Mouse (Mus musculus): Measurements from ENCODE around the gene Cnn1. TPM values are rescaled to one million over a fixed set of nuclear protein-coding genes. Genes with fewer than 3 reads are reported as not detected.

Cnn1 gene
- total RNA-seq, 2 experiments from 2014 or later, result not detected

DNA sequence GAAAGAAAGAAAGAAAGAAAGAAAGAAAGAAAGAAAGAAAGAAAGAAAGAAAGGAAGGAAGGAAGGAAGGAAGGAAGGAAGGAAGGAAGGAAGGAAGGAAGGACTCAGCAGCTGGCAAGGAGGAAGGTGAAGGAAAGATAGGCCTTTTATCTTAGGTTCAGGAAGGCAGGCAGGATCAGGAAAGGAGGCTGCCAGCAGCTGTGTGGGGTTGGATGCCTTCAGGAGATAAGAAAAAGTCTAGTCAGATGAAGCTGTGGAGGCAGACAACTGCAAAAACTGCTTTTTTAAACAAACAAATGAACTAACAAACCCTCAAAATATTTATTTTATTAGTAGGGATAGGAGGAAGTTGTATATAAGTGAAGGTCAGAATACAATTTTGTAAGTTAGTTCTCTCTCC lies 22.5 kb downstream of the Cnn1 start:
- peak; percentile 70 for ATAC-seq (replicated peaks; ENCODE audit: low FRiP score, poor library complexity, severe bottlenecking)

DNA sequence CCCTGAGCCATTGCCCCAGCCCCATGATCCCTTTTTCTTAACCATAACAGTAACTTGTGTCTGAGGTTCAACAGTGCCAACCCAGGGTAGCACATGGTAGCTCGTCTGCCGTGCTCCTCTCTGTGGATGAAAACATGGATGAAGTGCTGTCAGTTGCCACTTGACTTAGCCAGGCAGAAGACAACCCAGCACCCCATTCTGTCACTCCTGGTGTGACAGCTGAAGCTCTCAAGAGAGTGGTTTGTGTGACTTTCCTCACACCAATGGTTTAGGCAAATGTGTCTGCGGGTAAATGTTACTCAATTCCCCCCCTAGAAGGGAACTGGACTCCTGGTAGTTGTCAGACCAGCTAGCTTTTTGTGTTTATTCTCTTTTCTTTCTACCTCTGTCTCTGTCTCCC lies 23.0 kb downstream of the Cnn1 start:
- ATAC-seq (replicated peaks; ENCODE audit: low FRiP score, poor library complexity, severe bottlenecking), result no peak

DNA sequence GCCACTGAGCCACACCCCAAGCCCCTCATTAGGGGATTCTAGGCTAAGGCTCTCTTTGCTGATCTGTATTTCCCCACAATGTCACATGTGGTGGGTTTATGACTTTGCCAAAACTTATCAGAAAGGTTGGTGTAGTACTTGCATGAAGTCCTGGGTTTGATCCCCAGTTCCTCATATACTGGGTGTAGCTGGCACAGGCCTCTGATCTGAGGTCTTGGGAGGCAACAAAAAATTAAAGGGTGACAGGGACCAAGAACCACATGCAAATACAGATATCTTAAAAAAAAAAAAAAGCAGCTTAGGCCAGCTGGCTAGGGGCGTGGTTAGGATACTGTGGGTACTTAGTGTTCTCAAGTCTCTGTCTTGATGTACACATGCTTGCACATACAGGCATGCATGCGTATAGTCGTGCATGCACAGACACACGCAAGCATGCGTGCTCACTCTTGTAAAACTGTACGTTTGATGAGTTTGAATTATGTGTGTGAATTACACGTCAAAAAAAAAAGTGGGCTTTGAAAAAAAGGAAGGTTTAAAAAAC lies 24.1 kb downstream of the Cnn1 start:
- peak; percentile 68 for ATAC-seq (replicated peaks; ENCODE audit: low FRiP score, poor library complexity, severe bottlenecking)

DNA sequence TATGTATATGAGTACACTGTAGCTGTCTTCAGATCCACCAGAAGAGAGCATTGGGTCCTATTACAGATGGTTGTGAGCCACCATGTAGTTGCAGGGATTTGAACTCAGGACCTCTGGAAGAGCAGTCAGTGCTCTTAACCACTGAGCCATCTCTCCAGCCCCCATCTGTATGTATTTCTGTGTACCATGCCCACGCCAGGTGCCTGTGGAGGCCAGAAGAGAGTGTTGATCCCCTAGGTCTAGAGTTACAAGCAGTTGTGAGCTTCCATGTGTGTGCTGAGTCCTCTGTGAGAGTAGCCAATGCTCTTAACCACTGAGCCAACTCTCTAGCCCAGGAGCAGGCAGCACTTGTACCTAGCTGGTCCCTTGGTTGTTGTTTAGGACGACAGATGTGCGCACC lies 25.2 kb downstream of the Cnn1 start:
- ATAC-seq (replicated peaks; ENCODE audit: low FRiP score, poor library complexity, severe bottlenecking), result no peak

DNA sequence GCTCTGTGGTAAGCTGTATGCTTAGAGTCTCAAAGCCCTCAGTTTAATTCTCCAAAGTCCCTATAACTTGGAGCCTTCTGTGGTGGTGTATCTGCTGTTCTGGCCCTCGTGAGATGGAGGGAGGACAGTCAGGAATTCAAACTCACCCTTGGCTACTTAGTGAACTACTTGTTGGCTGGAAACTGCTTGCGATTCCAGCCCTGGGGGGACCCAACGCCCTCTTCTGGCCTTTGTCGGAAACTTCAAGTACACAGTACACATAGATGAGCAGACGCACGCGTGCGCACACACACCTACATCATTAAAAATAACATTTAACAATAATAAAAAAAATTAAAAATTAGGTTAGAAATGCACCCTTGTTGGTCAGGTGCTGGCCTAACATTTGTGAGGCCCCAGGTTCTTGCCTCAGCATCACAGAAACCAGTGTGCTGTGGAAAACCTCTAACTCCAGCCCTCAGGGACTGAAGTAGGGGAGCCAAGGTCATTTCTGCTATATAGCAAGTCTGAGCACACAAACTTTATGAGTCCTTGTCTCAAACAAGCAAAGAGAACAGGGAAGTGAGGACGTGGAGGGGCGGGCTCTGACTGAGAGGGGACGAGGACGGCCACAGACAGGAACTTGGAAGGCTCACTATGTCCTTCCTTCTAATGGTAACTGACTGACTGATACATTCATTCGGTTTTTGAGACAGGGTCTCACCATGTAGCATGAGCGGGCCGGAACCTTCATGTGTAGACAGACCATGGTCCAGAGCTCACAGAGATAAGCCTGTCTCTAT lies 26.4 kb downstream of the Cnn1 start:
- ATAC-seq (replicated peaks; ENCODE audit: low FRiP score, poor library complexity, severe bottlenecking), result no peak

DNA sequence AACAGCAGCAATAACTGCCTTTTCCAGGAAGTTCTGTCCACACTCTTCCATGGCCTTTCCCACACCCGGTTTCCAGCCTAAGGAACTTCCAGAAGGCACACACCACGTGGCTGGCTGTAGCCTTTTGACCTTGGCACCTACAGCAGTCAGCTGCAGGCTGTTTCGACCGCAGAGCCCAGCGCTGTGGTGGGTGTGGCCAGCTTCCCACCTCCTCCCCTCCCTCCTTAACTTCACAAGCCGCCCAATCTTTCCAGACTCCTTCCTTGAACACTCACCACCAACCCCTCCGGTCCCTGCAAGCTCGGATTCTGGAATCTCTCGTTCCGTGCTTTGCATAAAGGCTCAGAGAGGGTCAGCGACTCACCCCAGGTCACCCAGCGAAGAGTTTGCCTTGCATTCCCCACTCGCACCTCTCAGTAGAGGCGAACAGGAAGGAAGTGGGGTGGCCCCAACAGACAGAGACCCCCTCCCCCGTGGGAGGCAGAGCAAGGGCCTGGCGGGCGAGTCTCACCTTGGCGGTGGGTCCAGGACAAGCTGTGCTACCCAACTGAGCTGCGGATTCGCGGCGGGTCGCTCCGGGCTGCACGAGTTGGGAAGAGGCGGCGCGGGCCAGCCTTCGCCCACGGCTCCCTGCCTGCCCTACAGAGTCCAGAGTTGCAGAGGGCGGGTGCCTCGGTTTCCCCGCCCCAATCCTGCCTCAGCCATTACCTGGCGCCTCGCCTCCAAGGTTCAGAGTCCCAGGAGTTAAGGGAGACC lies 32.4 kb downstream of the Cnn1 start:
- ATAC-seq (replicated peaks; ENCODE audit: low FRiP score, poor library complexity, severe bottlenecking), result peak; percentile 63

DNA sequence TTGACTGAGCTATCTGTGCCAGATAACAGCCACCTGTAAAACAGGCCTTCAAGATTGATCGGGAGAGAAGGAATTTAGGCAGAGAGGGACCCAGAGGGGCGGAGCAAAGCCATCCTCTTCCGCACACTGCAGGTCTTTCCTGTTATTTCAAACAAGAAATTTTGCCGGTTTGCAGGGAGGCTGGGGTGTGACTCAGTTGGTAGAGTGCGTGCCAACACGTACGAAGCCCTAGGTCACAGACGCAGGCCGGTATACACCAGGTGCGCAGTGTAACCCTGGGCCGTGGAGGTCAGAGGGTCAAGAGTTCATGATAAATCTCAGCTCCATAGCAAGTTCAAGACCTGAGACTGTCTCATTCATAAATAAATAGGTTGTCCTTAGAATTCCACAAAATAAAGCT lies 33.2 kb downstream of the Cnn1 start:
- ATAC-seq (replicated peaks; ENCODE audit: low FRiP score, poor library complexity, severe bottlenecking), result no peak

DNA sequence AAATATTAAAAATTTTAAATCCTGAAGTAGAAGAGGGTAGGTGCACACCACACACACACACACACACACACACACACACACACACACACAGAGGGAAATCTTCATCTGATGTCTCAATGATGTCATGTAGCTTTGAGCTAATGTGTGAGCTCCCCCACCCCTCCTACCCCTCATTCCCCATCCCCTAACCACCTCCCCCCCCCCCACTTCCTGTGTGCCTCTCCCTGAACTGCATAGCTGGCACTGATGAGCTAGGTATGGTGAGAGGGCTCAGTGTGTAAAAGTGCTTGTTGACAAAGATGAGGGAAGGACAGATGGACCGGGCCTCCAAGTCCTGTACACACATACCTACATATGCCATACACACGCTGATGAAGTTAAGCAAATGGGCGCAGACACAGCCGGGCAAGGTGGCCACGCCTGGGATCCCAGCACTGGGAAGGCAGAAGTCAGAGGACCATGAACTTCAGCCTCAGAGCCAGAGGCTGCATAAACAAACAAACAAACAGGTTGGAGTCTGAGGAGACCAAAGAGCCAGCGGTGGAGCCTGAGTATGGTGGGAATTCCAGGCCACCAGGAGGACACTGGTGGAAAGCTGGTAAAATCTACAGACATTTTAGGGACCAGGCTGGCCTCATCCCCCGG lies 35.4 kb downstream of the Cnn1 start:
- no peak for ATAC-seq (replicated peaks; ENCODE audit: low FRiP score, poor library complexity, severe bottlenecking)

DNA sequence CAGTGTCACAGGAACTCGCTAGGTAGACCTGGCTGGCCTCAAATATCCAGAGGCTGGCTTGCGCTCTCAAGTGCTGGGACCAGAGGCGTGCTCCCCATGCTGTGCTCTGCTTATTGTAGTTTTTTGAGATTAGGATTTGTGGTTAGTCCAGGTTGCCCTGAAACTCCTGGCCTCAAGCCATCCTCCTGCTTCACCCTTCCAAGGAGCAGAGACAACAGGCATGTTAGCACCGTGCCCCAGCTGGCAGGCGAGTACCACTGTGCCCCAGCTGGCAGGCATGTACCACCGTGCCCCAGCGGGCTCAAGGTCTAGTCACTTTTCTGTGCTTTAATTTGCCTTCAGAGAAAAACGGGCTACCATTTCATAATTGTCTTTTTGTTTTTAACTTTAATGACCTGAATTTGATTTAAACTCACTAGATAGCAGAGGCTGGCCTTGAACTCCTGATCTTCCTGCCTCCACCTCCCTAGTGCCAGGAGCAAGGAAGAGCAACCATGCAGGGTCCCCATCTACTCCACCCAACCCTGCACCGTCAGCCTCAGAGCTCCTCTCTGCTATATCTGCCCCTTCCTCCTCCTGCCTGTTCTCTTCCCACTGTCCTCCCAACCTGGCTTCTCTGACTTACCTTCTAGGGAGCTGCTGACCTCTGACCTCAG lies 36.1 kb downstream of the Cnn1 start:
- ATAC-seq (replicated peaks; ENCODE audit: low FRiP score, poor library complexity, severe bottlenecking), result peak; percentile 13

DNA sequence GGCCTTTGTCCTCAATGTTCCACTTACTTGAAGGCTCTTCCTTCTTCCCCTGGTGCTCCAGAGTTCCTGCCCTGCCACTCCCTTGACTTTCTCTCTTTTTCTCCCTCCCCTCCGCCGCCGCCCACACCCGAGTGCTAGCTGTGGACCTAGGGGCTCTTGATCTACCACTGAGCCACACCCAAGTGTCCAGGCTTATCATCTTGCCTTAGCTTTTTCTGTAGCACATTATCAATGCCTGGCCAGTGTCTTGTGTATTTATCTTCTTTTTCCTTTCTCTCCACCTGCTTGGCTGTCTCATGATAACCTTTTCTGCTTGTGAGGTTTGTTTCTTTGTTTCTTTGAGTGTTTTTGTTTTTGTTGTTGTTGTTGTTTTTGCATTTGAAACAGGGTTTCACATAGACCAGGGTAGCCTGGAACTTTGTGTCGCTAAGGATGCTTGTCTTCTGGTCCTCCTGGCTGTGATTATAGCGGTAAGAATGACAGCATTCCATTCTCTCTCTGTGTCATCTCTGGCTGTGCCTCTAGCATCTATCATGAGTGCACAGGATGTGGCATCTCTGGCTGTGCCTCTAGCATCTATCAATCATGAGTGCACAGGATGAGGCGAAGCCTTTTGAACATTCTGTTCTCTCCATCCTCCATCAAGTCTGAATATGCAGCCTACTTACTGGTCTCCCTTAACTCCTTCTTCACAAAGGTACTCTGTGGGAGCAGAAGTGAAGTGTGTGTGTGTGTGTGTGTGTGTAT lies 36.8 kb downstream of the Cnn1 start, which contains the start of gene Acp5:
TSS of gene Acp5 (minus strand) at position 68 of the 747 bp plus-strand sequence.
- peak; percentile 78 for ATAC-seq (replicated peaks; ENCODE audit: low FRiP score, poor library complexity, severe bottlenecking)

DNA sequence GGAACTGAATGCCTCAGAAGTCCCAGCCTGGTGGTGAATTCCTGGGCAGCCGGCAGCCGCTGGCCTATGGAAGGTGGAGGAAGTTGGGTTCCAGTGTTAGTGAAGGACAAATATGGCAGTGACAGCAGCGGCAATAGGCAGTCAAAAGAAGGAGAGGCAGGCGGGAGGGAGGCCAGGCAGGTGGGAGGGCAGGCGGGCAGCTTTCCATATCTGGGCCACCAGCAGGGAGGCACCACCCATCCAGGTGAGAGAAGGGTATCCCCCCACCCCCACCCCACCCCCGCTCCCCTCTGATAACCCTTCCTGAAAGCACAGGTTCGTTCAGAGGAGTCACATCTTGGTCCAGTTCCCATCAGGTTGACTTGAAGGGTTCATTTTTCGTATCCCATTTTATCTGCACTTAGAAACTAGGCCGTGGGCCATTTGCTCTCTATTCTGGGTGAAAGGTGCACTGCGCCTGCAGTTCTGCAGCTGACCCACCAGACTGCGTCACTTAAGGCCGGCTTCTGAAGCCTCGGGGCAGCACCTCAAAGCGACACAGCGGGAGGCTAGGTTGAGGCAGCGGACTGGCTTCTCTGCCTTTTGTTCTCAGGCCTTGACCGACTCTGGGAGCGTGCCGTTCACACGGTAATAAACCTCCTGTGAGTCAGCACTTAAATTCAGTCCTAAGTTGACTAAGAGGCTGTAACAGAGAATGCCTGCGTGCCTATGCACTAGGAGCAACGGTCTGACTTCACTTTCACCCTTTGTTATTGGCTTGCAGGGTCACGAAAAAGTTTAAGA lies 37.9 kb downstream of the Cnn1 start:
- no peak for ATAC-seq (replicated peaks; ENCODE audit: low FRiP score, poor library complexity, severe bottlenecking)

DNA sequence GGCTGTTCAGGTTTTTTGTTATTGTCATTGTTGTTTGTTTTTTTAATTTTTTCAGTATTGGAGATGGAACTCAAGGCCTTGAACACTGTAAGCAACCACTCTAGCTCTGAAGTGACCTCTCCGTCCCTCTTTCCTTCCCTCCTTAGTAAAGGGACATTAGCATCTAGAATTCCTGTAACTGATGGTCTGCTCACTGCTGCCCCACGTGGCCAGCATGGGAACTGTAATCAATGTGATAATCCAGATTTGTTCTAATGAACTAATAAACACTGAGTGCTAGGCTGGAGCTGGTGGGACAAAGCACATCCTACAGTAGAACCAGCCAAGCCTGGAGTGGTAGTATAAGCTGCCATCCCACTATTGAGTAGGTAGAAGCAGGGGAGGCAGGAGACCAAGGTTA lies 39.5 kb downstream of the Cnn1 start:
- peak; percentile 43; the same call in 1 of the 2 replicates for ATAC-seq (replicated peaks; ENCODE audit: low FRiP score, poor library complexity, severe bottlenecking)

DNA sequence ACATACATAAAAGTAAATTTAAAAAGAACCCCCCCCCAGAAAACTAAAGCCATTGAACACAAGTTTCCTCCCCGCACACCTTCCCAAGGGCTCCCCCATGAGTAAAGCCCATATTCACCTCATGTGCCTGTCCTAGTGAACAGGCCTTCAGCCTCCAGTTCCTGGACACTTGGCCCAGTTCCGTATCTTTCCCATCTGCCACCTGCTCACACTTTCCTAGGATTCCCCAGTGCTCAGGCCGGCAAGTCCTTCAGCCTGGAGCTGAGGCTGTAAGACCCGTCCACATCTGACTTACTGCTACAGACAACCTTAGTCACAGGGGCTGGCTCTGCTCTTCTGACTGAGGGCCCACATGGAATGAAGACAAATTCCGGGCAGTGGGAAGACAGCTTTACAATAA lies 40.7 kb downstream of the Cnn1 start:
- ATAC-seq (replicated peaks; ENCODE audit: low FRiP score, poor library complexity, severe bottlenecking), result no peak

DNA sequence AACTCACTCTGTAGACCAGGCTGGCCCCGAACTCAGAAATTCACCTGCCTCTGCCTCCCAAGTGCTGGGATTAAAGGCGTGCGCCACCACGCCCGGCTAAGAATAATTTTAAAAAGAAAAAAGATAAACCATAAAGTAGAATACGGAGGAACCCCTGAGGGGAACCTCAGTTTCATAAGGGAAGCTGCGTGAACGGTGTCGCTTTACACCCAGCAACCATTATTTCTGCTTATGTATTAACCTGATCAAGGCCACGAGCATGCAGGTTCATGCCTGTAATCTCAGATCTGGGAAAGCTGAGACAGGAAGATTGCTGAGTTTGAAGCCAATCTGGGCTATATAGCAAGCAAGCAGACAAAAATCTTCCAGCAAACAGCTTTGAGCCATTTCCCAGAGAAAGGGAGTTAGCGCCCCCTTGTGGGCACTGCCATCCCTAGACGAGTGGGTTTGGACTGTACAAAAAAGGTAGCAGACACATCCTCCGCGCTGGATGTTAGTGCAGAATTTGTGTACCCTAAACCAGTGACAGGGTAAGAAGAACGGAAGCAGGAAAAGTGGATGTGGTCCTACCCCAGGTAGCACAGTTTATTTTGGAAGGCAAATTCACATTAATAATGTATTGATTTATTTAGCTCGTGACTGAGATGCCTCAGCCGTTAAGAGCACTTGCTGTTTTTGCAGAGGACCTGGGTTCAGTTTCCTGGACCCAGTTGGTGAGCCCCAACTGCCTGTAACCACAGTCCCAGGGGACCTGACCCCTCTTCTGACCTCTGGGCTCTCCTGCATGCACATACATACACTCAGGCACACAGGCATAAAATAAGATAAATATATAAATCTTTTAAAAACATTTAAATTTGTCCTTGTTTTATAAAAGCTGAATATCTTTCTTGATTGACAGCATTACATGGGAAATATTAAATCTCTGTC lies 44.4 kb downstream of the Cnn1 start:
- ATAC-seq (replicated peaks; ENCODE audit: low FRiP score, poor library complexity, severe bottlenecking), result peak; percentile 81

DNA sequence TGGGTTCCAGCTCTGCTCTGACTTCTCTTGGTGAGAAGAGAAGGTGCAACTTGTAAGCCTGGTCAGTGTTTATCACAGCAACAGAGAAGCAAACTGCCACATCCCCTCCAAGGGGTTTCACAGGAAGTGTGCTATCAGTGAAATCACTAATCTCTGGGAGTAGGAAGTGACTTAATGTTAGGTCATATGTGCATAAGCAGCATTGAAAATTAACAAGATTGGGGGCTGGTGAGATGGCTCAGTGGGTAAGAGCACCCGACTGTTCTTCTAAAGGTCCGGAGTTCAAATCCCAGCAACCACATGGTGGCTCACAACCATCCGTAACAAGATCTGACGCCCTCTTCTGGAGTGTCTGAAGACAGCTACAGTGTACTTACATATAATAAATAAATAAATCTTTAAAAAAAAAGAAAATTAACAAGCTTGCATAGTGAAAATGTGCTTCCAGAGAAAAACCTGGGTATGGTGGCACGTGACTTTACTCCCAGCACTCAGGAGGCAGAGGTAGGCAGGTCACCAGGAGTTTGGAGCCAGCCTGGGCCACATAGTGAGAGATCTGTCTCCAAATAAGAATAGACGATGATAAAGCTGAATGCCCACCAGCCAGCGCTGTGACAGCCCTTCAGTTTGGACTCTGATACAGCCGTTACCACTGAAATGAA lies 45.4 kb downstream of the Cnn1 start:
- ATAC-seq (replicated peaks; ENCODE audit: low FRiP score, poor library complexity, severe bottlenecking), result no peak

DNA sequence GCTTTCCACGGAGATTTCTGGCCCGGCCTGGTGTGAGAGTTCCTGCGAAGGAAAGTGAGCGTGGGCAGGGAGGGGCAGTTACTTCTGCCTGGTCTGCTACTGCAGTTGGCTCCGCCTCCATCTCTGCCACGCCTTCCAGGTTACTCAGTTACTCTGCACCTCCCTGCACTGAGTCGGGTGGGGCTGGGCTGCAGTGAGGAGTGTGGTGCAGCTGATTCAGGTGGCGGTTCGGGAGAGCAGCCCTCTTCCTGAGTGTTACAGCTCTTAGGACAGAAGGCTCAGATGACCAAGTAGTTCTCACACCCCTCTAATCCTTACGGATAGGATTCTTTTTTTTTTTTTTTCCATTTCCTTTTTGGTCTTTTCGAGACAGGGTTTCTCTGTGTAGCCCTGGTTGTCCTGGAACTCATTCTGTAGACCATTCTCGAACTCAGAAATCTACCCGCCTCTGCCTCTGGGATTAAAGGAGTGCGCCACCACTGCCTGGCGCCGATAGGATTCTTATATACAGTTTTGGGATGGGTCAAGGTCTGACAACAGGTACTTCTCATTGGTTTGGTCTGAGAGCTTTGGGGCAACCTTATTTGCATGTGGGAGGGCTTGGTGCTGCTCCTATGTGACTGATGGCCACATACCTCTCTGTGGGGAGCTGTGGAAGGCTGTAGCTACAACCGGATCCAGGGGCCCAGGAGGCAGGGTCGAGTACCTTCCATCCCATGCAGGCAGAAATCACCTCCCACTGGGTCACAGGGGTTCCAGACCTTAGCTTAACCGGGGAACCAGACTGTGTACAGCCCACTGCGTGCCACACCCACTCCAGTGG lies 50.6 kb downstream of the Cnn1 start:
- peak; percentile 83 for ATAC-seq (replicated peaks; ENCODE audit: low FRiP score, poor library complexity, severe bottlenecking)
